Mouse (Mus musculus): ENCODE measurements around the gene Cdh23. TPM values are rescaled to one million over a fixed set of nuclear protein-coding genes. Genes with fewer than 3 reads are reported as not detected.

The Cdh23 gene
- polyA plus RNA-seq, 1 experiment: 2.1 TPM

- Histone ChIP-seq H3K4me3 (no peak overlapping the region), H3K36me3 (ENCODE audit: control insufficient read depth, insufficient read depth) (no peaks in the 10 kb centered on the region), H3ac (ENCODE audit: control insufficient read depth, insufficient read length) (no peak overlapping the region), H3K27me3 (ENCODE audit: control insufficient read depth, insufficient read depth, insufficient read length) (no peaks in the 10 kb centered on the region), H3K79me2 (ENCODE audit: control insufficient read depth, insufficient read depth) (no peaks in the 10 kb centered on the region), H3K4me2 (ENCODE audit: low read depth) (peak overlapping the region; percentile 63)
- TF ChIP-seq E2F4 (IDR thresholded peaks at IDR 0.05; ENCODE audit: insufficient read depth) (no peak), MAX (IDR thresholded peaks at IDR 0.05; ENCODE audit: low read depth) (no peak), POLR2A (IDR thresholded peaks at IDR 0.05; ENCODE audit: insufficient read length, low read depth) (no peak), CEBPB (IDR thresholded peaks at IDR 0.05; ENCODE audit: insufficient read depth, poor library complexity, severe bottlenecking) (no peak), REST (IDR thresholded peaks at IDR 0.05; ENCODE audit: insufficient read depth, insufficient read length) (no peak), MYOG (IDR thresholded peaks at IDR 0.05; ENCODE audit: control insufficient read depth in 1 of 3, insufficient read depth in 1 of 3, insufficient read length in 2 of 3, low read depth in 2 of 3) (peak in 1 of 3 experiments; percentile 15), USF1 (IDR thresholded peaks at IDR 0.05; ENCODE audit: low read depth) (no peak), SRF (IDR thresholded peaks at IDR 0.05; ENCODE audit: control insufficient read depth, insufficient read length, low read depth) (no peak), TCF3 (IDR thresholded peaks at IDR 0.05; ENCODE audit: insufficient read length, low read depth) (no peak), MYOD1 (IDR thresholded peaks at IDR 0.05; ENCODE audit: control insufficient read depth in 1 of 3, insufficient read length in 2 of 3, low read depth in 2 of 3) (peak in 1 of 3 experiments; percentile 61), TCF12 (IDR thresholded peaks at IDR 0.05; ENCODE audit: insufficient read depth, poor library complexity, severe bottlenecking) (no peak), POLR2AphosphoS2 (IDR thresholded peaks at IDR 0.05; ENCODE audit: insufficient read length, low read depth) (no peak)
Measured at GRCm38 (mm10) chr10:60390177-60390903, 305.9 kb downstream of the Cdh23 start.

- H3ac ChIP-seq (ENCODE audit: control insufficient read depth, insufficient read length): no peak overlapping the region
Measured at GRCm38 (mm10) chr10:60389447-60389865, 306.8 kb downstream of the Cdh23 start.

GRCm38 (mm10) chr10:60388332-60388731 is 308.0 kb downstream of the Cdh23 start:
- Histone ChIP-seq H3K4me3 (no peak overlapping the region), H3K4me2 (ENCODE audit: low read depth) (no peak overlapping the region), H3K27me3 (ENCODE audit: control insufficient read depth, insufficient read depth, insufficient read length) (no peaks in the 10 kb centered on the region), H3ac (ENCODE audit: control insufficient read depth, insufficient read length) (no peak overlapping the region), H3K79me2 (ENCODE audit: control insufficient read depth, insufficient read depth) (no peaks in the 10 kb centered on the region), H3K36me3 (ENCODE audit: control insufficient read depth, insufficient read depth) (no peaks in the 10 kb centered on the region)
- TF ChIP-seq POLR2A (IDR thresholded peaks at IDR 0.05; ENCODE audit: insufficient read length, low read depth) (no peak), CEBPB (IDR thresholded peaks at IDR 0.05; ENCODE audit: insufficient read depth, poor library complexity, severe bottlenecking) (no peak), MYOG (IDR thresholded peaks at IDR 0.05; ENCODE audit: control insufficient read depth in 1 of 3, insufficient read depth in 1 of 3, insufficient read length in 2 of 3, low read depth in 2 of 3) (peak in 1 of 3 experiments; percentile 6), MYOD1 (IDR thresholded peaks at IDR 0.05; ENCODE audit: control insufficient read depth in 1 of 3, insufficient read length in 2 of 3, low read depth in 2 of 3) (peak in 1 of 3 experiments; percentile 28)

More at GRCm38 (mm10) chr10:60389447-60389865, 306.8 kb downstream of the Cdh23 start:
- Histone ChIP-seq H3K27me3 (ENCODE audit: control insufficient read depth, insufficient read depth, insufficient read length) (no peaks in the 10 kb centered on the region), H3K79me2 (ENCODE audit: control insufficient read depth, insufficient read depth) (no peaks in the 10 kb centered on the region), H3K4me3 (no peak overlapping the region), H3K4me2 (ENCODE audit: low read depth) (peak overlapping the region; percentile 63), H3K36me3 (ENCODE audit: control insufficient read depth, insufficient read depth) (no peaks in the 10 kb centered on the region)
- TF ChIP-seq TCF3 (IDR thresholded peaks at IDR 0.05; ENCODE audit: insufficient read length, low read depth) (no peak), MYOD1 (IDR thresholded peaks at IDR 0.05; ENCODE audit: control insufficient read depth in 1 of 3, insufficient read length in 2 of 3, low read depth in 2 of 3) (peak in 2 of 3 experiments; percentile 21 to 68), SRF (IDR thresholded peaks at IDR 0.05; ENCODE audit: control insufficient read depth, insufficient read length, low read depth) (no peak), E2F4 (IDR thresholded peaks at IDR 0.05; ENCODE audit: insufficient read depth) (no peak), REST (IDR thresholded peaks at IDR 0.05; ENCODE audit: insufficient read depth, insufficient read length) (no peak), MYOG (IDR thresholded peaks at IDR 0.05; ENCODE audit: control insufficient read depth in 1 of 3, insufficient read depth in 1 of 3, insufficient read length in 2 of 3, low read depth in 2 of 3) (peak in 1 of 3 experiments; percentile 37)

GRCm38 (mm10) chr10:60381142-60381925 is 315.0 kb downstream of the Cdh23 start:
- Histone ChIP-seq H3ac (ENCODE audit: control insufficient read depth, insufficient read length) (no peak overlapping the region), H3K79me2 (ENCODE audit: control insufficient read depth, insufficient read depth) (no peaks in the 10 kb centered on the region), H3K36me3 (ENCODE audit: control insufficient read depth, insufficient read depth) (no peaks in the 10 kb centered on the region), H3K27me3 (ENCODE audit: control insufficient read depth, insufficient read depth, insufficient read length) (no peaks in the 10 kb centered on the region), H3K4me2 (ENCODE audit: low read depth) (no peak overlapping the region), H3K4me3 (no peak overlapping the region)
- TF ChIP-seq TCF3 (IDR thresholded peaks at IDR 0.05; ENCODE audit: insufficient read length, low read depth): no peak
- TF ChIP-seq SRF (IDR thresholded peaks at IDR 0.05; ENCODE audit: control insufficient read depth, insufficient read length, low read depth): no peak
- no peak for TF ChIP-seq CEBPB (IDR thresholded peaks at IDR 0.05; ENCODE audit: insufficient read depth, poor library complexity, severe bottlenecking)
- TF ChIP-seq REST (IDR thresholded peaks at IDR 0.05; ENCODE audit: insufficient read depth, insufficient read length): no peak
- TF ChIP-seq TCF12 (IDR thresholded peaks at IDR 0.05; ENCODE audit: insufficient read depth, poor library complexity, severe bottlenecking): no peak
- TF ChIP-seq MAX (IDR thresholded peaks at IDR 0.05; ENCODE audit: low read depth): no peak
- TF ChIP-seq E2F4 (IDR thresholded peaks at IDR 0.05; ENCODE audit: insufficient read depth): no peak
- TF ChIP-seq POLR2A (IDR thresholded peaks at IDR 0.05; ENCODE audit: insufficient read length, low read depth): no peak
- no peak for TF ChIP-seq USF1 (IDR thresholded peaks at IDR 0.05; ENCODE audit: low read depth)
- TF ChIP-seq POLR2AphosphoS2 (IDR thresholded peaks at IDR 0.05; ENCODE audit: insufficient read length, low read depth): no peak
- TF ChIP-seq MYOG (IDR thresholded peaks at IDR 0.05; ENCODE audit: control insufficient read depth in 1 of 3, insufficient read depth in 1 of 3, insufficient read length in 2 of 3, low read depth in 2 of 3): no peak
- TF ChIP-seq MYOD1 (IDR thresholded peaks at IDR 0.05; ENCODE audit: control insufficient read depth in 1 of 3, insufficient read length in 2 of 3, low read depth in 2 of 3): no peak

Measured in myocyte (in vitro differentiated cells).